Mouse (Mus musculus): ENCODE data around the gene Trank1.

- TF ChIP-seq MAX (IDR thresholded peaks at IDR 0.05) (no peak), USF1 (IDR thresholded peaks at IDR 0.05; ENCODE audit: low read depth) (no peak), CTCF (IDR thresholded peaks at IDR 0.05; ENCODE audit: control insufficient read depth, insufficient read depth, insufficient read length) (no peak), FOSL1 (IDR thresholded peaks at IDR 0.05; ENCODE audit: insufficient read depth, low read length, poor library complexity, severe bottlenecking) (no peak)
Observed at GRCm38 (mm10) chr9:111270606-111271005, 40.9 kb upstream of the Trank1 start.
